Mouse (Mus musculus): ENCODE data around the gene Samd15.

Samd15 gene

GRCm38 (mm10) chr12:87229633-87230032, 30.1 kb downstream of the Samd15 start:
- no peak for DNase-seq (ENCODE audit: low read depth in 2 of 2, low spot score in 2 of 2)

GRCm38 (mm10) chr12:87230379-87230895, 30.9 kb downstream of the Samd15 start:
- DNase-seq (ENCODE audit: low read depth in 2 of 2, low spot score in 2 of 2) = no peak

DNA sequence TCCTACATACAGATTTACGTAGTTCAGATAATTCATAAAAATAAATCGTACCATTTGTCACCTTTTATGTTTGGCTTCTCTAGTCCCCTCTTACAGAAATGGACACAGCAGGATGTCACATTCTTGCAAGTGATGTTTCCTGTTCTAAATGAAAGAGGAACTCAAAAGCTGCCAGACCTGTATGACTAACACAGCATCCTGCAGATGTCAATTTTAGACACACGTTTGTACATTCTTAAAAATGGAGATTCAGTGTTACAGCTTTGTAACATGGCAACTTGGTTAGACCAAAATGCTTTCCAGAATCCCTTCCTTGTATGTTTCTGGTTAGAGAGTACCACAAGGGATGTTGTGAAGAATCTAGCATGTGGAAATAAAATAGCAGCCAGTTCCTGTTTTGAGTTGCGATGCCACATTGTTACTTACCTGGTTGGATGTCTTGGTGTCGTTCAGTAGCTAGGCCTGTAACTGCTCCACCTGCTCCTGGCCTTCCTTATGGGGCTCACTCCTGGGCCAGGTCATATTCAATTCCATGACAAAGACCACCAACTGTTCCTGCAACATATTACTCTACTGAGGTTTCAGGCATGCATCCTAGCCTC, 37.5 kb downstream of the Samd15 start:
- no peak for DNase-seq (ENCODE audit: low read depth in 2 of 2, low spot score in 2 of 2)

DNA sequence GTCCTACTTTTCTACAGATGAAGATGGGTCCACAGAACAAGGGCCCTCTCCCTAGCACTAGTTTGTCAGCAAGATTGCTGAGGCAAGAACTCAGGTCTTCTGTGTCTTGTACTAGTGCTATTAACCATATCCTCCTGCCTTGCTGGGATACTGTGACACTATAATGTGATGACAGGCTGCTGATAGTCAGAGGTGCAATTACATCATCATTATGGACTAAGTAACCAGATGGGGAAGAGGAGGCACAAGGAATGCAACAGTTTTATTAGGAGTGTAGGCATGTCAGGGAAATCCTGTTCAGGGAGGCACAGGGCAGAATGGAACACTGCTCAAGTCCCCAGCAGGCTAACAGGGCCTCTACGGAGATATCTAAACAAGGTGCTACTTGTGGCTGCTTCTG, 39.1 kb downstream of the Samd15 start, which contains the start of gene Noxred1:
TSS of gene Noxred1 (minus strand) at position 101 of the 400 bp plus-strand sequence.
- DNase-seq (ENCODE audit: low read depth in 2 of 2, low spot score in 2 of 2) = no peak

DNA sequence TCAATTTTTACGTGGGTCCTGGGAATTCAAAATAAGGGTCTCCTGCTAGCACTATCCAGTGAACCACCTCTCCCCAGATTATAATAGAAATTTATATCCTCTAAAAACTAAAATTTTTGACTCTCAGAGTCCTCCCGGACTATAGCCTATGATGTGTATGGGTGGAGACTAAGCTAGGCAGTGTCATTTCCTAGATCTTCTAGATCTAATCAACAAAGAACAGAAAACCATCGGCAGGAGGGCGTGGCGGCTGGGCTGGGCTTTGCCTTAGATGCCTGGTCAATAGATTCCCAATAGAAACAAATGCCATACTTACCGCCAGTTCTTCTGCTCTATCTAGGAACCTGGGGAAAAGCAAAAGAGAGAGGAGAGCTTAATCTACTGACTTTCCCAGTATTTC, 50.6 kb downstream of the Samd15 start:
- DNase-seq (ENCODE audit: low read depth in 2 of 2, low spot score in 2 of 2) = no peak

- no peak for DNase-seq (ENCODE audit: low read depth in 2 of 2, low spot score in 2 of 2)
Observed at GRCm38 (mm10) chr12:87253878-87254277, 54.4 kb downstream of the Samd15 start.

- DNase-seq (ENCODE audit: low read depth in 2 of 2, low spot score in 2 of 2) = no peak
Observed at GRCm38 (mm10) chr12:87256629-87257028, 57.1 kb downstream of the Samd15 start.

DNA sequence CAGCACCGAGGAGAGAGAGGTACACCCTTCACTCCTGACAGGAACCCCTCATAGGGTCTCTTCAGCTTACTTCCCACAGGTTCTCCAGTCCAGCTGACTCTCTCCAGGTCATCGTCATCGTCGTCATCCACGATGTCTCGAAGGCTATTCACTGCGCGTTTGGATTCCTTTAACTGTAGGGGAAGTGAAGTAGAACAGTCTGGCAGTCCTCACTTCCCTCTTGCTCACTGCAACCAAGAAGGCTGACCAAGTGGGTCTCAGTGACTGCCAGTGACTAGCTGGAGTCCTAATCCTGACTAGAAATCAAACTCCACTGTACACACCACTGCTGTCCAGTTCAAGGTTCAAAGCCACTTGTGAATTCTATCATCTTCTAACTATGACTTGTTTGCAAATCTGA, 61.0 kb downstream of the Samd15 start:
- no peak for DNase-seq (ENCODE audit: low read depth in 2 of 2, low spot score in 2 of 2)
